Mouse (Mus musculus): ENCODE data around the gene Gadd45g. TPM values are rescaled to one million over a fixed set of nuclear protein-coding genes. Genes with fewer than 3 reads are reported as not detected.

Gene Gadd45g
- polyA plus RNA-seq, 1 experiment from 2014 or later: 28.7 TPM

GRCm38 (mm10) chr13:51891825-51892532, 45.5 kb downstream of the Gadd45g start:
- WGBS: 87% methylated on average over 6 of the region's 6 CpGs
- H3K9me3 ChIP-seq (ENCODE audit: control insufficient read depth): peaks cover 6% of the 10 kb centered on the region; the same call in 1 of the 2 replicates
- TF ChIP-seq CTCF (IDR thresholded peaks at IDR 0.05; ENCODE audit: low read depth): no peak
- no peak overlapping the region for H3K27ac ChIP-seq (ENCODE audit: low read depth, low read length)
- H3K27me3 ChIP-seq (replicated peaks; ENCODE audit: control insufficient read depth, insufficient read depth, low read length): no peaks in the 10 kb centered on the region
- H3K4me3 ChIP-seq (ENCODE audit: low read depth, low read length): no peak overlapping the region
- no peak for ATAC-seq
- no peak overlapping the region for H3K4me2 ChIP-seq (replicated peaks; ENCODE audit: low read depth)
- no peaks in the 10 kb centered on the region for H3K36me3 ChIP-seq (ENCODE audit: control insufficient read depth, insufficient read depth)
- no peak overlapping the region for H3K9ac ChIP-seq (ENCODE audit: low read depth, low read length)
- 0 out of 2 replicates have a peak, but pooled peaks cover 4% of the 10 kb centered on the region for H3K4me1 ChIP-seq (replicated peaks; ENCODE audit: control insufficient read depth, insufficient read depth, low read length)

DNA sequence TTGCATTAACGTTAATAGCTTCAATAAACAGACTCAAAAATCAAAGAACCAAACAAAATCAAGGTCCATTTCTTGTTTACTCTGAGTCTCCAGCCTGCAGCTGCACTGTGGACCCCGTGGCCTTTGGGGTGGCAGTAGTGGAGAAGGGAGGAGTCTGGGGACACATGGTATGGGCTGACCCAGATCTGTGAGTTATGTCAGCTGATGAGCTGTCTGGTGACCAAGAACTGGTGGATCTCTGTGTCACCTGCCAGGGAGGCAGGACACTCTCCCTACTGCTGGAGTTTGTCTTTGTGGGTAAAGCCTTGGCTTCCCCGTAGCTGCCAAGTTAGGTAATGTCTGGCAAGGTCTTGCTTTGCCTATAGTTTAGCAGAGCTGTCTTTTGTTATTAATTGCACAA, 51.1 kb downstream of the Gadd45g start:
- no peak overlapping the region for H3K27ac ChIP-seq (ENCODE audit: low read depth, low read length)
- 0 out of 2 replicates have a peak, but pooled peaks have one; percentile 22 for ATAC-seq
- TF ChIP-seq CTCF (IDR thresholded peaks at IDR 0.05; ENCODE audit: low read depth): no peak
- H3K9me3 ChIP-seq (ENCODE audit: control insufficient read depth): peaks cover 6% of the 10 kb centered on the region; the same call in 1 of the 2 replicates
- H3K27me3 ChIP-seq (replicated peaks; ENCODE audit: control insufficient read depth, insufficient read depth, low read length): no peaks in the 10 kb centered on the region
- 60% methylated on average over 3 of the region's 3 CpGs for WGBS
- H3K9ac ChIP-seq (ENCODE audit: low read depth, low read length): no peak overlapping the region
- H3K36me3 ChIP-seq (ENCODE audit: control insufficient read depth, insufficient read depth): no peaks in the 10 kb centered on the region
- no peak overlapping the region for H3K4me2 ChIP-seq (replicated peaks; ENCODE audit: low read depth)
- no peaks in the 10 kb centered on the region for H3K4me1 ChIP-seq (replicated peaks; ENCODE audit: control insufficient read depth, insufficient read depth, low read length)
- no peak overlapping the region for H3K4me3 ChIP-seq (ENCODE audit: low read depth, low read length)

Other genes with a start within 250 kb of the Gadd45g start
- 109 and 119 TPM in 2 replicates for gene Cks2, start 201.4 kb upstream of the Gadd45g start, polyA plus RNA-seq (2015; fragmentation: Nextera tagmentation; extraction: Ambion mirVana)
- 20.2 and 26.1 TPM in 2 replicates for gene Secisbp2, start 195.0 kb upstream of the Gadd45g start, polyA plus RNA-seq (2015; fragmentation: Nextera tagmentation; extraction: Ambion mirVana)
- gene Sema4d, start 52.9 kb upstream of the Gadd45g start, polyA plus RNA-seq (2015; fragmentation: Nextera tagmentation; extraction: Ambion mirVana): 3.4 TPM in 2 replicates